Mouse (Mus musculus) testis, adult 2 months (tissue): ENCODE data around the gene Kcnh7.

Experiments used
- CTCF ChIP-seq: fragments of 200-500 bp; IDR thresholded peaks from 2 replicates; pipeline ENCODE4 v1.5.1; 2012; ENCODE audit warnings: low read depth, mild to moderate bottlenecking, inconsistent platforms, low read length, moderate library complexity; ENCODE audit not compliant: control insufficient read depth, insufficient read depth, insufficient replicate concordance
- POLR2A ChIP-seq: fragments of 200-500 bp; IDR thresholded peaks from 2 replicates; pipeline ENCODE4 v1.6.1; 2012; ENCODE audit warnings: low read depth, mild to moderate bottlenecking, inconsistent platforms, low read length, moderate library complexity; ENCODE audit not compliant: control insufficient read depth

DNA sequence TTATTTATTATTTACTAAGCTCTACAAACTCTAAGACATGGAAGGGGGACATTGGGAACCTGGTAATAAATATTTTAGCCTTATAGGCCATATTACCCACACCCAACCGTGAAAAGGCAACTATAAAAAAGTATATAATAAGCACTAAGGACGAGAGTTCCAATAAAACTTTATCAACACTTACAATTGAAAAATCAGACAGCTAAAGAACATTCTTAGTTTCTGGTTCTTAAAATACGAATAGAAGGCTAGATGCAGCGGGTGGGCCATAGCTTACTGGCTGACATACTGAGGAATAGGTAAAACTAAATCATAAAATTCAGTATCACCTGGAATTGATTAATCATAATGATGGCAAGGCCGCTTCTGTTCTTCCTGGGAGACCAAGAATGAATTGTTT is 539.2 kb downstream of the Kcnh7 start:
- TF ChIP-seq CTCF (no peak), POLR2A (no peak)
